Mouse (Mus musculus) liver, embryonic 15.5 days (tissue): Measurements from ENCODE around the gene Sgms2. TPM values are rescaled to one million over a fixed set of nuclear protein-coding genes. Genes with fewer than 3 reads are reported as not detected.

ENCODE experiments used
- ATAC-seq: fragments of 200-750 bp; cut with Nextera tagmentation; 2 replicates; pipeline ENCODE4 v1.8.0; 2017; ENCODE audit warnings: moderate number of reproducible peaks, mild to moderate bottlenecking, moderate library complexity; ENCODE audit not compliant: insufficient read depth
- H3K27ac ChIP-seq: fragments of 300-500 bp; sonication (generic); replicated peaks from 2 replicates; pipeline ENCODE4 v1.5.1; 2015; ENCODE audit warnings: mild to moderate bottlenecking, inconsistent platforms
- H3K27me3 ChIP-seq: fragments of 300-500 bp; sonication (generic); 2 replicates; pipeline ENCODE4 v1.6.1; 2015; ENCODE audit warnings: mild to moderate bottlenecking, inconsistent platforms
- H3K36me3 ChIP-seq: fragments of 300-500 bp; sonication (generic); replicated peaks from 2 replicates; pipeline ENCODE4 v1.6.1; 2015; ENCODE audit warnings: moderate library complexity, mild to moderate bottlenecking, inconsistent platforms
- H3K4me1 ChIP-seq: fragments of 300-500 bp; sonication (generic); replicated peaks from 2 replicates; pipeline ENCODE4 v1.6.1; 2015; ENCODE audit warnings: inconsistent platforms
- H3K4me2 ChIP-seq: fragments of 300-500 bp; sonication (generic); 2 replicates; pipeline ENCODE4 v1.6.1; 2015; ENCODE audit warnings: moderate library complexity, mild to moderate bottlenecking, inconsistent platforms
- H3K4me3 ChIP-seq: fragments of 300-500 bp; sonication (generic); replicated peaks from 2 replicates; pipeline ENCODE4 v1.5.1; 2015; ENCODE audit warnings: mild to moderate bottlenecking, inconsistent platforms
- H3K9ac ChIP-seq: fragments of 300-500 bp; sonication (generic); 2 replicates; pipeline ENCODE4 v1.6.1; 2015; ENCODE audit warnings: moderate library complexity, mild to moderate bottlenecking, inconsistent platforms
- H3K9me3 ChIP-seq: fragments of 300-500 bp; sonication (generic); replicated peaks from 2 replicates; pipeline ENCODE4 v1.6.1; 2016; ENCODE audit warnings: inconsistent platforms
- WGBS: fragments of 180-500 bp; shearing (Covaris S2); methylation state at CpG from one replicate; pipeline ENCODE4 v1.1.7; 2015; ENCODE audit warnings: mixed read lengths; ENCODE audit not compliant: insufficient replicate concordance; 5-methylcytosine and 5-hydroxymethylcytosine counted together
- polyA plus RNA-seq: library from polyadenylated mRNA; unstranded; fragments of >200 nt; fragmentation: Nextera tagmentation; extraction: Ambion mirVana; gene quantifications from 2 replicates; pipeline ENCODE4 v1.2.1, GENCODE M21; 2015

Sgms2 gene
- polyA plus RNA-seq, 1 experiment from 2014 or later = 4.7 TPM

GRCm38 (mm10) chr3:131469636-131470035 is 21.6 kb downstream of the Sgms2 start:
- H3K27me3 ChIP-seq = no peaks in the 10 kb centered on the region
- no peak for ATAC-seq
- 31% methylated on average over 3 of the region's 3 CpGs for WGBS

GRCm38 (mm10) chr3:131466371-131466770 is 24.8 kb downstream of the Sgms2 start:
- WGBS = 45% methylated on average over 6 of the region's 6 CpGs
- H3K36me3 ChIP-seq = no peaks in the 10 kb centered on the region
- H3K9me3 ChIP-seq = no peaks in the 10 kb centered on the region
- no peak overlapping the region for H3K4me3 ChIP-seq
- peak overlapping the region; percentile 29; the same call in 1 of the 2 replicates for H3K4me2 ChIP-seq
- H3K27ac ChIP-seq = no peak overlapping the region
- no peak for ATAC-seq
- H3K9ac ChIP-seq = no peak overlapping the region
- peaks cover 9% of the 10 kb centered on the region; the same call in 1 of the 2 replicates for H3K4me1 ChIP-seq
- H3K27me3 ChIP-seq = no peaks in the 10 kb centered on the region

More at GRCm38 (mm10) chr3:131469636-131470035, 21.6 kb downstream of the Sgms2 start:
- H3K9me3 ChIP-seq = no peaks in the 10 kb centered on the region
- no peaks in the 10 kb centered on the region for H3K36me3 ChIP-seq
- no peak overlapping the region for H3K9ac ChIP-seq
- peaks cover 19% of the 10 kb centered on the region for H3K4me1 ChIP-seq
- H3K4me2 ChIP-seq = no peak overlapping the region
- no peak overlapping the region for H3K4me3 ChIP-seq
- no peak overlapping the region for H3K27ac ChIP-seq

GRCm38 (mm10) chr3:131465536-131466260 is 25.5 kb downstream of the Sgms2 start:
- Histone ChIP-seq H3K27me3 (no peaks in the 10 kb centered on the region), H3K36me3 (no peaks in the 10 kb centered on the region), H3K9ac (no peak overlapping the region), H3K4me3 (no peak overlapping the region), H3K4me2 (peak overlapping the region; percentile 29; the same call in 1 of the 2 replicates), H3K9me3 (no peaks in the 10 kb centered on the region), H3K27ac (no peak overlapping the region), H3K4me1 (peaks cover 6% of the 10 kb centered on the region; the same call in 1 of the 2 replicates)
- no peak for ATAC-seq
- 48% methylated on average over 3 of the region's 3 CpGs for WGBS

GRCm38 (mm10) chr3:131372996-131373395 is 118.2 kb downstream of the Sgms2 start:
- H3K4me2 ChIP-seq = no peak overlapping the region
- no peaks in the 10 kb centered on the region for H3K36me3 ChIP-seq
- H3K9me3 ChIP-seq = no peaks in the 10 kb centered on the region
- H3K4me3 ChIP-seq = no peak overlapping the region
- WGBS = 74% methylated on average over 7 of the region's 7 CpGs
- no peaks in the 10 kb centered on the region for H3K27me3 ChIP-seq
- no peak overlapping the region for H3K9ac ChIP-seq
- no peak for ATAC-seq
- no peaks in the 10 kb centered on the region for H3K4me1 ChIP-seq
- H3K27ac ChIP-seq = no peak overlapping the region

- H3K4me2 ChIP-seq = no peak overlapping the region
- no peak overlapping the region for H3K4me3 ChIP-seq
- H3K36me3 ChIP-seq = no peaks in the 10 kb centered on the region
- ATAC-seq = no peak
- 0 out of 2 replicates have a peak, but pooled peaks cover 6% of the 10 kb centered on the region for H3K4me1 ChIP-seq
- no peaks in the 10 kb centered on the region for H3K27me3 ChIP-seq
- no peaks in the 10 kb centered on the region for H3K9me3 ChIP-seq
- 69% methylated on average over 8 of the region's 8 CpGs for WGBS
- H3K27ac ChIP-seq = no peak overlapping the region
- no peak overlapping the region for H3K9ac ChIP-seq
Observed at GRCm38 (mm10) chr3:131368678-131369077, 122.5 kb downstream of the Sgms2 start.

- Histone ChIP-seq H3K27me3 (no peaks in the 10 kb centered on the region), H3K4me1 (peaks cover 10% of the 10 kb centered on the region; the same call in 1 of the 2 replicates), H3K4me3 (no peak overlapping the region), H3K27ac (no peak overlapping the region), H3K4me2 (no peak overlapping the region), H3K36me3 (no peaks in the 10 kb centered on the region), H3K9ac (no peak overlapping the region), H3K9me3 (no peaks in the 10 kb centered on the region)
- 52% methylated on average over 4 of the region's 4 CpGs for WGBS
- no peak for ATAC-seq
Observed at GRCm38 (mm10) chr3:131367452-131367851, 123.8 kb downstream of the Sgms2 start.

- no peak overlapping the region for H3K9ac ChIP-seq
Observed at GRCm38 (mm10) chr3:131364632-131365446, 126.4 kb downstream of the Sgms2 start.

GRCm38 (mm10) chr3:131364194-131364593 is 127.0 kb downstream of the Sgms2 start:
- no peak overlapping the region for H3K4me3 ChIP-seq
- H3K4me2 ChIP-seq = peak overlapping the region; percentile 46
- 60% methylated on average over 8 of the region's 8 CpGs for WGBS
- H3K4me1 ChIP-seq = peaks cover 10% of the 10 kb centered on the region; the same call in 1 of the 2 replicates
- no peaks in the 10 kb centered on the region for H3K9me3 ChIP-seq
- H3K27me3 ChIP-seq = no peaks in the 10 kb centered on the region
- H3K36me3 ChIP-seq = no peaks in the 10 kb centered on the region
- H3K27ac ChIP-seq = peak overlapping the region; percentile 66
- ATAC-seq = peak; percentile 6; the same call in 1 of the 2 replicates
- no peak overlapping the region for H3K9ac ChIP-seq

More at GRCm38 (mm10) chr3:131364632-131365446, 126.4 kb downstream of the Sgms2 start:
- Histone ChIP-seq H3K27me3 (no peaks in the 10 kb centered on the region), H3K4me1 (peaks cover 10% of the 10 kb centered on the region; the same call in 1 of the 2 replicates), H3K4me3 (peak overlapping the region; percentile 20; the same call in 1 of the 2 replicates), H3K36me3 (no peaks in the 10 kb centered on the region), H3K9me3 (no peaks in the 10 kb centered on the region), H3K27ac (peak overlapping the region; percentile 66), H3K4me2 (peak overlapping the region; percentile 46)
- ATAC-seq = peak; percentile 76
- WGBS = 63% methylated on average over 23 of the region's 23 CpGs

GRCm38 (mm10) chr3:131363602-131364001 is 127.6 kb downstream of the Sgms2 start:
- no peak overlapping the region for H3K4me2 ChIP-seq
- H3K9me3 ChIP-seq = no peaks in the 10 kb centered on the region
- H3K36me3 ChIP-seq = no peaks in the 10 kb centered on the region
- 76% methylated on average over 14 of the region's 14 CpGs for WGBS
- H3K4me3 ChIP-seq = no peak overlapping the region
- no peaks in the 10 kb centered on the region for H3K27me3 ChIP-seq
- ATAC-seq = no peak
- no peak overlapping the region for H3K9ac ChIP-seq
- H3K4me1 ChIP-seq = peaks cover 10% of the 10 kb centered on the region; the same call in 1 of the 2 replicates
- 0 out of 2 replicates have a peak overlapping the region, but pooled peaks have one; percentile 5 for H3K27ac ChIP-seq

GRCm38 (mm10) chr3:131361960-131362359 is 129.3 kb downstream of the Sgms2 start:
- H3K27ac ChIP-seq = no peak overlapping the region
- H3K27me3 ChIP-seq = no peaks in the 10 kb centered on the region
- no peak for ATAC-seq
- H3K4me3 ChIP-seq = no peak overlapping the region
- no peak overlapping the region for H3K9ac ChIP-seq
- peaks cover 8% of the 10 kb centered on the region; the same call in 1 of the 2 replicates for H3K4me1 ChIP-seq
- WGBS = 67% methylated on average over 4 of the region's 4 CpGs
- H3K36me3 ChIP-seq = no peaks in the 10 kb centered on the region
- H3K4me2 ChIP-seq = no peak overlapping the region
- H3K9me3 ChIP-seq = no peaks in the 10 kb centered on the region

- no peak for ATAC-seq
- 52% methylated on average over 5 of the region's 5 CpGs for WGBS
- Histone ChIP-seq H3K9ac (no peak overlapping the region), H3K9me3 (no peaks in the 10 kb centered on the region), H3K36me3 (no peaks in the 10 kb centered on the region), H3K27me3 (no peaks in the 10 kb centered on the region), H3K27ac (no peak overlapping the region), H3K4me1 (peaks cover 8% of the 10 kb centered on the region; the same call in 1 of the 2 replicates), H3K4me2 (no peak overlapping the region), H3K4me3 (no peak overlapping the region)
Observed at GRCm38 (mm10) chr3:131359011-131359410, 132.2 kb downstream of the Sgms2 start.
